Mouse (Mus musculus) liver, embryonic 14.5 days (tissue): Measurements from ENCODE around the gene Rnf11.

Experiments used
- CTCF ChIP-seq: IDR thresholded peaks from 2 replicates; pipeline ENCODE4 v1.5.1; 2016; ENCODE audit warnings: antibody characterized with exemption, low read depth, control low read depth
- EP300 ChIP-seq: IDR thresholded peaks from 2 replicates; pipeline ENCODE4 v1.6.1; 2016; ENCODE audit warnings: antibody characterized with exemption, low read depth

GRCm38 (mm10) chr4:109441000-109441399 lies 43.5 kb downstream of the Rnf11 start:
- TF ChIP-seq CTCF (no peak), EP300 (no peak)
